Mouse (Mus musculus): ENCODE measurements around the gene Col3a1. TPM values are rescaled to one million over a fixed set of nuclear protein-coding genes. Genes with fewer than 3 reads are reported as not detected.

Col3a1 gene
- polyA plus RNA-seq (2017; shearing (Covaris generic)), result not detected

- no peak for ATAC-seq
These were observed at the start of gene Col3a1 for GRCm38 (mm10) chr1:45311388-45311787. Gene Col3a1, plus strand, starts transcription at chr1:45311538.

DNA sequence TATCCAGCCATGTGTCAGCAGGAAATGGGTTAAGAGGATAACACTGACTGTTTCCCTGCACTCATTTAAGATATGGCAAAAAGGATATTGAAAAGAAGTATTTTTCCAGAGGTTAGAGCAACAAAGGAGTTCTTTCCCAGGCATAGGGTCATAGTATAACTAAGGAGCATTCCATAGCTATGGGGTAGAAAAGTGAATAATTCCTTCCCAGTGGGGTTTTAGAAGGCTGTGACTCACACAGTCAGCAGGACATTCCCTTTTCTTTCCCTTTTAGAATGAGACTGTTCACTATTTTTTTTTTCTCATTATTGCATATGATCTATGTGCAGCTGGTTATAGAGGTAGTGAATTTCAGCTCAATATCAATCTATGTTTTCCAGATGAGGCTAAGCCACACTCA lies 41.9 kb upstream of the Col3a1 start:
- ATAC-seq, result no peak

DNA sequence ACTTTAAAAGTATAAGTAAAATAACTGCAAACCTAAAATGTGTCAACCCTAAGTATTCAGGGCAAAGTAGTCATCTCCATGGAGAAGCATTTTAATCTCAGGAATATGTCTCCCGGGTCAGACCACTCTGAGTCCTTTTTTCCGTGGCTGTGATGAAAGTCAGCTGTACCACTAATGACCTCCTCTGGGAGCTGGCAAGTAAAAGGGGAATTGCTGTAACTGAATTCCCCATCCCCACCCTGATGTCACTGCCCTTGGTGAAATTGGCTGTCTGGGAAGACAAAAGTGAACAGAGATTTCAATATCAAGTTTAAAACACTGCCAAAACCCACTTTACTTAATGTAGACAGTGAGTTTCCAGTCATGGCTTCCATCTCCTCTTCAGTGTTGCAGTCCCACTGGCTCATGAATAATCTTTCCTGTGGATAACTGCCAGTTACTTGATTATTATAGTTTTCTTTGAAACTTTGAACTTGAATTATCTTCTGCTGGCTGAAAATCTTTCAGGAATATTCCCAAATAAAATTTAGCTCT lies 35.3 kb upstream of the Col3a1 start:
- no peak for ATAC-seq

GRCm38 (mm10) chr1:45287954-45288353 lies 23.4 kb upstream of the Col3a1 start:
- no peak for ATAC-seq

DNA sequence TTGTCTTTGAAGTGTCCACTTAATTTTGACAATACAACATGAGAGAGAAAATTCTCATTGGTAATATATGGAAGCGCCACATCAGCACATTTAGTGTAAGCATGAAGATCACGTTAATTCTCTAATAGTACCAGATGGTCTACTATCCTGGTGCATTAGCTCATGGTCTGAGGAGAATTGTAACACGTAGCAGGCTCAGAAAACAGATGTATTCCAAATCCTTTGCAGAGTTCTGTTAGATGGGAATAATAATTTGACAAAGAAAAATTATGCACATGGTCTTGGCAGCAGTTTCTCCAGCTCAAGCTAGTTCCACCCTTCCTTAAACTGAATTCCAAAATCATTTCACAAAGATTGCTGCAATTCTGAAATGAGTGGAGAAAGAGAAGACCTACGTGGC lies 21.3 kb upstream of the Col3a1 start:
- no peak for ATAC-seq

GRCm38 (mm10) chr1:45299394-45300119 lies 11.8 kb upstream of the Col3a1 start:
- no peak for ATAC-seq

- ATAC-seq, result no peak
These were observed 7.1 kb upstream of the Col3a1 start for GRCm38 (mm10) chr1:45304273-45304672.

DNA sequence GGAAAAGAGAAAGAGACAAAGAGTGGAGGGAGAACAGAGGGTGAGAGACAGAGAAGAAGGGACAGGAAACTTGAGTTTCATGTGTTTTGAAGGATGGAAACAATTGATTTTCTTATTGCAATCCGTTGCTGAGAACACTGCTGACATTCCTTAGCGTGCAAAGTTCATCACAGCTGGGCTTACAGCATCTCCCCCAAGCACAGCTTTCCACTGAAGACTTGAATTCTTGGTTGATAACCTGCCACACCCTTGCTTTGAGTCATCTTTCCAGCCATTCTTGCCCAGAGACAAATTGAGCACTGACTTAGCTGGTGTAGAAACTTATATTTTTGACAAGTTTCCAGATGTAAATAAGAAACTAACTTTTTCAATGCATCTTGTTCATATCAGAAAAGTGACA lies 2.3 kb upstream of the Col3a1 start:
- no peak for ATAC-seq

DNA sequence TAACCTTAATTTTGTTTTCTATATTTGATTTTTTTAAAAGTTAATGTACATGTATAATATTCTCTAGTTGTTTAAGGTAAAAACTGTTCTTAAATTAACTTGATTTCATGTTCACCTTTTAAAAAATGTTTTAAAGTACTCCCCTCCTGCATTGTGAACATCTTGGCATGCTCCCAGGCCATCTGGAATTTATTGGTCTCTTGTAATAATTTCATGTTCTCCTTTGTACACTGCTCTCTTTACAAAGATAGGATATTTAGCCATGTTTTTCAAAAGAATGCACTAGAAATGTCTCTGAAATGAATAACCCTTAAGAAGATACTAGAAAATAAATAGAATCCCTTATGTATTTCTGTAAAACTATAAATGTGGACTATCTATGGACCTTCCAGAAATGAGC lies 624 bp downstream of the Col3a1 start:
- ATAC-seq, result no peak

DNA sequence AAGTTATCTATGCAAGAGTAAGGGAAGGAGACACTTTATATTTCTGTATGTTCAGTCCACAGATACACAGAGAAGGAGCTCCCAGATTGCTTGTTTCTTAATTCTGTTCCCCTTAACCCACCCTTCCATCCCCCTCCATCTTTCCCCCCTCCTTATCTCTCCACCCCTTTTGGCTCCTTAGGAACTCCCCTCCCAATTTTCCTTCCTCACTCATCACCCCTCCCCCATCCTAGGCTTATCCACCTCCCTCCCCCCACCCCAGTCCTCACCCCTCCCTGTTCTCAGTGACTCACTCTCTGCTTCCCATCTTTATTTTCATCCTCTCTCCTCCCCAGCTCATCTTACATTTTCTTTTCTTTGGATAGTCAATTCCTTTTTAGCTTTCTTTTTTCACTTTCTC lies 1.5 kb downstream of the Col3a1 start:
- ATAC-seq, result no peak

GRCm38 (mm10) chr1:45313696-45314295 lies 2.5 kb downstream of the Col3a1 start:
- no peak for ATAC-seq

- no peak for ATAC-seq
These were observed 4.6 kb downstream of the Col3a1 start for GRCm38 (mm10) chr1:45315767-45316528.

GRCm38 (mm10) chr1:45318241-45318640 lies 6.9 kb downstream of the Col3a1 start:
- ATAC-seq, result no peak

- no peak for ATAC-seq
These were observed 9.5 kb downstream of the Col3a1 start for GRCm38 (mm10) chr1:45320861-45321260.

DNA sequence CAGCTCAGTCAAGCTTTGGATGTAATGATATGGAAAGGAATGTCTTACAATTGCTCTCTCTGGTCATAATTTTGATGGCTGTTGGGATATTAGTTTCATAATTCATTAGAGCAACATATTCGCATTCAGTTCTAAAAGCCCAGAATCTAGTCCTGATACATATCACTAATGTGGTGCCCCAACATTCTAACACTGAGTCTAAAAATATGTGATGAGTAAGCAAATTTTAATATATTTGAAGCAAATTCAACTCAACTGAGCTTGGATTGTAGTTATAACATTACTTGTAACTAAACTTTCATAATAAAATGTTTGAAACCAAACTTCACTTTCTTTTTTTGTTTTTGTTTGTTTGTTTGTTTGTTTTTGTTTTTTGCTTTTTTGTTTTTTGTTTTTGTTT lies 17.8 kb downstream of the Col3a1 start:
- ATAC-seq, result no peak

DNA sequence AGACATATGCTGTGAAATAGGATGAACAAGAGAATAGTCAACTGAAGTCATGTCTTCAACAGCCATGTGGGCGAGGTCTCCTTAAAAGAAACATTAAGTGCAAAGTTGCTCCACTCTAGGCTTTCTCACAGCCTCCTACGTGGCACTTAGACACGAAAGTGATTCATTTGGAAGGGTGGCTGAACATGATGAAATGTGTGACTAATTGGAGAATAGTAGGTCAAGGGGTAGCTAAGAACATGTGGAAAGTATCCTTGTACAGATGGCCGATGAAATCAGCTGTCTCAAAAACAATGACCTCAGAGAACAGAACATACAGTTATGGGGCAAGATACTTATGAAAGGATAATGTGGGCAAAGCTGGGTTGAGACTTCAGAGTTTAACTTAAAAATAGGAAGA lies 44.6 kb downstream of the Col3a1 start:
- no peak for ATAC-seq

DNA sequence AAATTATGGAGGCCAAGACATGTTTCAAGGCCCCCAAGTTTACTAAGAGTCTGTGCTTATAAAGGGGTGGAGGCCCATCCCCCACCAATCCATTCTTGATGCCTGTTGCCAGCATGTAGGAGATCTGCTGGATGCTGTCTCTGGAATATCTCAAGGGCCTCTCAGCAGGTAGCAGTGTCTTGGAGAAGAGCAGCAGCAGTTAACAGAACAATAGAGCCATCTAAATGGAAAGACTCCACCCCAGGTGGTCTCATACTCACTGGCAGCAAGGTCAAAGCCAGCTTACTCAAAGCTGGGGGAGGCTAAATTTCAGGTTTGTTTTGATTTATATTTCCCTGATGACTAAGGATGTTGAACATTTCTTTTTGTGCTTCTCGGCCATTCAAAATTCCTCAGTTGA lies 46.7 kb downstream of the Col3a1 start:
- no peak for ATAC-seq

GRCm38 (mm10) chr1:45359147-45359546 lies 47.8 kb downstream of the Col3a1 start:
- no peak for ATAC-seq

GRCm38 (mm10) chr1:45359673-45360072 lies 48.3 kb downstream of the Col3a1 start:
- no peak for ATAC-seq

DNA sequence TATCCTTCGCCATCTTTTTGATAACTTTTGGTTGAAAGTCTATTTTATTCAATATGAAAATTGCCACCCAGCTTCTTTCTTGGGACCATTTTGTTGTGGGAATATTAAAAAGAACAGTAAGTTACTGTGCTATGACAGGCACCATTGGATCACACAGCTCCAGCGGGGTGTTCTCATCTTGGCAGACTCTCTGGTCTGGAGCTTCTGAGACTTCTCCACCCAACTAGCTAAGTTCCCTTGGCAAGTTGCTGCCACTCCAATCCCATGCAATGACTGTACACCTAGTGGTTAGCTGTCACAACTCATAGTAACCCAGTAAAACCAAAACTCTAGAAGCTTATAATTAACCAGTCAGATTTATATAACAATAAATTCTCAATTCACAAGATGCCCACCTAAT lies 51.9 kb downstream of the Col3a1 start:
- no peak for ATAC-seq

DNA sequence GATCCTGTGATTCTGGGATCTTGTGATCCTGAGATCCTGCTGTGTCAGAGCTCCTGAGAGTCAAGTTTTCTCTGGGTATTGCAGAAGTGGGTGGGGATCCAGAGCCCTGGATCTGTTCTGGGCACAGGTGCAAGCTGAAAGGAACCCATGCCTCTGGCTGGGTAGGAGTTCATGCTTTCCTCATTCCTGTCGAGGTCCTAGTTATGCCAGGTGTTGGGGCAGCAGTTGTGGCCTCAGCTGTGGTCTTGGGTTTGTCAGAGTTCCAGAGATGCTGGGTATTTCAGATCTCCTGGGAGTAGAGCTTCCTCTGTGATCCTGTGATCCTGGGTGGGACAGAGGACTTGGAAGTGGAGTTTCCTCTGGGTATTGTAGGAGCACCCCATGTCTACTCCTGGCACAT lies 54.1 kb downstream of the Col3a1 start:
- no peak for ATAC-seq

DNA sequence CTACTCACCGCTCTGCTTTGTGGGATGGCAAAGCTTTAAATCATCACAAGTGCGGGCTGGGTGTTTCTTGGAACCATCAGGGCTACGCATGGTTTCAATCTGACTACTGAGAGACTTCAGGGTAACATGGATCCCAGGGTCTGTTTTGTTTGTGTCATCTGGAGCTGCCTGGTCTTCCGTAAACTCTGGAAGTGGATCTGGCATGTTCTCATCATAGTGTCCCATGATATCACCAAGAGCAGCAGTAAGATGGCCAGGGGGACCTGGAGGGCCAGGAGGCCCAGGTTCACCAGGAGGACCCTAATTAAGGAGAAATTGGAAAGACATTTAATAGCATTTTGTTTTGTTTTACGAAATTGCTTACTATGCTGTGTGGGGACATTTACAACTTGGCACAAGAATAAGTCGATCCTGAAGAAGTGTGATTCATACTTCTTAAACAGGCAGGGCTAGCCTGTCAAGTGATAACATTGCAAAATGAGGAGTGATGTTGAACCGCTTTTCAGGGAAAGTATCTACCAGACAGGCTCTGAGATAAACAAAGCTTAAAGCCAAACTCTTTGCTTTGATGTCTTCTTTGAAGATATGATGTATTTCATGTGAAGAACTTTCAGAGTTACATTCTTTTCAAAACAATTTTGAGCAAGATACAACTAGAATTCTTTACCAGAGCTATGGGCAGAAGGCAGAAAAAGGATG lies 68.8 kb downstream of the Col3a1 start:
- no peak for ATAC-seq

GRCm38 (mm10) chr1:45381866-45382265 lies 70.5 kb downstream of the Col3a1 start:
- no peak for ATAC-seq

All from inflammation-experienced regulatory T-cells, adult 6 months (primary cell).